Mouse (Mus musculus) limb, embryonic 12.5 days (tissue): ENCODE data around the gene Ifi27. TPM values are rescaled to one million over a fixed set of nuclear protein-coding genes. Genes with fewer than 3 reads are reported as not detected.
"Not testable (repeated sequence)": the region's sequence is repeated elsewhere in the genome, so short reads cannot be mapped to it uniquely, and the experiment has no call there.

ENCODE experiments used
- ATAC-seq: fragments of 200-750 bp; cut with Nextera tagmentation; 2 replicates; pipeline ENCODE4 v1.8.0; 2017; ENCODE audit warnings: low read depth, moderate TSS enrichment; ENCODE audit not compliant: insufficient number of reproducible peaks, insufficient read depth, low FRiP score, low TSS enrichment
- H3K27ac ChIP-seq: fragments of 300-500 bp; sonication (generic); 2 replicates; pipeline ENCODE4 v1.5.1; 2016; ENCODE audit warnings: mild to moderate bottlenecking, moderate library complexity
- H3K27me3 ChIP-seq: fragments of 300-500 bp; sonication (generic); 2 replicates; pipeline ENCODE4 v1.6.1; 2016; ENCODE audit warnings: mild to moderate bottlenecking, moderate library complexity
- H3K36me3 ChIP-seq: fragments of 300-500 bp; sonication (generic); 2 replicates; pipeline ENCODE4 v1.6.1; 2016; ENCODE audit warnings: mild to moderate bottlenecking, moderate library complexity
- H3K4me1 ChIP-seq: fragments of 300-500 bp; sonication (generic); replicated peaks from 2 replicates; pipeline ENCODE4 v1.6.1; 2016
- H3K4me2 ChIP-seq: fragments of 300-500 bp; sonication (generic); 2 replicates; pipeline ENCODE4 v1.6.1; 2016; ENCODE audit warnings: mild to moderate bottlenecking, moderate library complexity
- H3K4me3 ChIP-seq: fragments of 300-500 bp; sonication (generic); replicated peaks from 2 replicates; pipeline ENCODE4 v1.5.1; 2016; ENCODE audit warnings: mild to moderate bottlenecking
- H3K9ac ChIP-seq: fragments of 300-500 bp; sonication (generic); replicated peaks from 2 replicates; pipeline ENCODE4 v1.6.1; 2016; ENCODE audit warnings: mild to moderate bottlenecking, moderate library complexity
- H3K9me3 ChIP-seq: fragments of 300-500 bp; sonication (generic); 2 replicates; pipeline ENCODE4 v1.6.1; 2016; ENCODE audit warnings: mild to moderate bottlenecking, moderate library complexity
- WGBS: fragments of 180-500 bp; shearing (Covaris S2); methylation state at CpG from one replicate; pipeline ENCODE4 v1.1.7; 2016; 5-methylcytosine and 5-hydroxymethylcytosine counted together
- polyA plus RNA-seq: library from polyadenylated mRNA; unstranded; fragments of >200 nt; fragmentation: Nextera tagmentation; extraction: Ambion mirVana; gene quantifications from 2 replicates; pipeline ENCODE4 v1.2.1, GENCODE M21; 2016

Ifi27 gene
- polyA plus RNA-seq, 1 experiment from 2014 or later: 2.9 TPM

GRCm38 (mm10) chr12:103408144-103408543, 25.9 kb upstream of the Ifi27 start:
- Histone ChIP-seq H3K27me3 (no peaks in the 10 kb centered on the region), H3K4me3 (no peak overlapping the region), H3K9me3 (no peaks in the 10 kb centered on the region), H3K36me3 (peaks cover 89% of the 10 kb centered on the region), H3K27ac (no peak overlapping the region), H3K4me2 (no peak overlapping the region), H3K4me1 (no peaks in the 10 kb centered on the region), H3K9ac (no peak overlapping the region)
- 96% methylated on average over 10 of the region's 10 CpGs for WGBS
- ATAC-seq: no peak

- no peaks in the 10 kb centered on the region for H3K9me3 ChIP-seq
- H3K27ac ChIP-seq: no peak overlapping the region
- peak; percentile 48 for ATAC-seq
- peak overlapping the region; percentile 94 for H3K4me3 ChIP-seq
- H3K4me1 ChIP-seq: peaks cover 28% of the 10 kb centered on the region
- H3K27me3 ChIP-seq: no peaks in the 10 kb centered on the region
- H3K36me3 ChIP-seq: peaks cover 20% of the 10 kb centered on the region
- H3K9ac ChIP-seq: peak overlapping the region; percentile 85
- WGBS: 9% methylated on average over 33 of the region's 33 CpGs
- peak overlapping the region; percentile 93 for H3K4me2 ChIP-seq
Observed at GRCm38 (mm10) chr12:103425016-103425728, 8.8 kb upstream of the Ifi27 start.

GRCm38 (mm10) chr12:103425729-103426470, 8.1 kb upstream of the Ifi27 start, which contains the start of gene Ddx24:
TSS of gene Ddx24 (minus strand) at chr12:103425830.
- peaks cover 28% of the 10 kb centered on the region for H3K4me1 ChIP-seq
- H3K4me2 ChIP-seq: peak within 1 kb of the TSS; percentile 93
- H3K9me3 ChIP-seq: no peaks in the 10 kb centered on the region
- peak; percentile 100 for ATAC-seq
- H3K36me3 ChIP-seq: peaks cover 20% of the 10 kb centered on the region
- H3K27me3 ChIP-seq: no peaks in the 10 kb centered on the region
- 2% methylated on average over 33 of the region's 33 CpGs for WGBS
- H3K9ac ChIP-seq: peak within 1 kb of the TSS; percentile 85
- H3K4me3 ChIP-seq: peak within 1 kb of the TSS; percentile 94
- H3K27ac ChIP-seq: 0 out of 2 replicates have a peak within 1 kb of the TSS, but pooled peaks have one; percentile 20

- WGBS: 89% methylated on average over 7 of the region's 7 CpGs
Observed at GRCm38 (mm10) chr12:103426710-103427109, 7.3 kb upstream of the Ifi27 start.

GRCm38 (mm10) chr12:103433430-103433829, 581 bp upstream of the Ifi27 start:
- H3K27me3 ChIP-seq: no peaks in the 10 kb centered on the region
- no peak overlapping the region for H3K4me2 ChIP-seq
- H3K9me3 ChIP-seq: no peaks in the 10 kb centered on the region
- H3K4me1 ChIP-seq: no peaks in the 10 kb centered on the region
- ATAC-seq: no peak
- H3K27ac ChIP-seq: no peak overlapping the region
- WGBS: 89% methylated on average over 2 of the region's 2 CpGs
- no peak overlapping the region for H3K9ac ChIP-seq
- H3K4me3 ChIP-seq: no peak overlapping the region
- H3K36me3 ChIP-seq: no peaks in the 10 kb centered on the region

More at GRCm38 (mm10) chr12:103426710-103427109, 7.3 kb upstream of the Ifi27 start:
- peaks cover 17% of the 10 kb centered on the region for H3K36me3 ChIP-seq
- ATAC-seq: no peak
- no peaks in the 10 kb centered on the region for H3K9me3 ChIP-seq
- no peak overlapping the region for H3K27ac ChIP-seq
- no peaks in the 10 kb centered on the region for H3K27me3 ChIP-seq
- no peak overlapping the region for H3K4me2 ChIP-seq
- H3K9ac ChIP-seq: no peak overlapping the region
- peaks cover 22% of the 10 kb centered on the region for H3K4me1 ChIP-seq
- H3K4me3 ChIP-seq: no peak overlapping the region

GRCm38 (mm10) chr12:103434861-103435260, 850 bp downstream of the Ifi27 start:
- Histone ChIP-seq H3K36me3 (no peaks in the 10 kb centered on the region), H3K4me2 (no peak overlapping the region), H3K27ac (no peak overlapping the region), H3K9me3 (no peaks in the 10 kb centered on the region), H3K9ac (no peak overlapping the region), H3K4me3 (no peak overlapping the region), H3K27me3 (no peaks in the 10 kb centered on the region), H3K4me1 (no peaks in the 10 kb centered on the region)
- no peak for ATAC-seq

- Histone ChIP-seq H3K4me2 (no peak overlapping the region), H3K4me3 (no peak overlapping the region), H3K4me1 (no peaks in the 10 kb centered on the region), H3K9ac (no peak overlapping the region), H3K36me3 (no peaks in the 10 kb centered on the region), H3K27me3 (no peaks in the 10 kb centered on the region), H3K9me3 (no peaks in the 10 kb centered on the region), H3K27ac (no peak overlapping the region)
- 79% methylated on average over 1 of the region's 1 CpGs for WGBS
- ATAC-seq: no peak
Observed at GRCm38 (mm10) chr12:103437601-103438000, 3.6 kb downstream of the Ifi27 start.

GRCm38 (mm10) chr12:103443524-103443923, 9.5 kb downstream of the Ifi27 start, which contains the start of gene Ifi27l2a:
TSS of gene Ifi27l2a (minus strand) at chr12:103443680.
- no peaks in the 10 kb centered on the region for H3K27me3 ChIP-seq
- H3K36me3 ChIP-seq: no peaks in the 10 kb centered on the region
- no peak within 1 kb of the TSS for H3K9ac ChIP-seq
- no peak within 1 kb of the TSS for H3K4me3 ChIP-seq
- H3K9me3 ChIP-seq: no peaks in the 10 kb centered on the region
- no peak for ATAC-seq
- no peaks in the 10 kb centered on the region for H3K4me1 ChIP-seq
- H3K27ac ChIP-seq: no peak within 1 kb of the TSS
- 53% methylated on average over 3 of the region's 3 CpGs for WGBS
- no peak within 1 kb of the TSS for H3K4me2 ChIP-seq

GRCm38 (mm10) chr12:103444261-103444660, 10.2 kb downstream of the Ifi27 start:
- H3K4me2 ChIP-seq, ATAC-seq, H3K9ac ChIP-seq, H3K36me3 ChIP-seq, H3K27ac ChIP-seq, H3K27me3 ChIP-seq, H3K4me1 ChIP-seq, H3K4me3 ChIP-seq, H3K9me3 ChIP-seq: not testable (repeated sequence)
- 31% methylated on average over 5 of the region's 7 CpGs for WGBS

GRCm38 (mm10) chr12:103445060-103445459, 11.0 kb downstream of the Ifi27 start:
- Histone ChIP-seq H3K9me3 (no peaks in the 10 kb centered on the region), H3K4me2 (no peak overlapping the region), H3K27me3 (no peaks in the 10 kb centered on the region), H3K36me3 (no peaks in the 10 kb centered on the region), H3K4me3 (no peak overlapping the region), H3K9ac (no peak overlapping the region), H3K27ac (no peak overlapping the region), H3K4me1 (no peaks in the 10 kb centered on the region)
- WGBS: 78% methylated on average over 3 of the region's 3 CpGs
- ATAC-seq: no peak

GRCm38 (mm10) chr12:103453361-103453760, 19.4 kb downstream of the Ifi27 start:
- no peaks in the 10 kb centered on the region for H3K27me3 ChIP-seq
- H3K4me1 ChIP-seq: no peaks in the 10 kb centered on the region
- H3K36me3 ChIP-seq: no peaks in the 10 kb centered on the region
- no peak overlapping the region for H3K9ac ChIP-seq
- no peak overlapping the region for H3K27ac ChIP-seq
- no peak for ATAC-seq
- H3K4me3 ChIP-seq: no peak overlapping the region
- no peaks in the 10 kb centered on the region for H3K9me3 ChIP-seq
- H3K4me2 ChIP-seq: no peak overlapping the region
